Mouse (Mus musculus) left cerebral cortex, adult 18-20 months (tissue): ENCODE measurements at regions not wholly inside any gene's neighbourhood (a gene's known extent, or its start where the extent isn't known, plus 50 kb on each side); places are given as distances from the start of the nearest gene placed in this dataset.
A peak's percentile ranks its signal among the peaks of the same experiment; 100 is the strongest.

Experiments used
- DNase-seq, 2 experiments: peaks; one replicate each; pipeline ENCODE4 v3.0.0; 2021 to 2022; ENCODE audit warnings: low spot score in 2 of 2, mixed read lengths in 1 of 2

DNA sequence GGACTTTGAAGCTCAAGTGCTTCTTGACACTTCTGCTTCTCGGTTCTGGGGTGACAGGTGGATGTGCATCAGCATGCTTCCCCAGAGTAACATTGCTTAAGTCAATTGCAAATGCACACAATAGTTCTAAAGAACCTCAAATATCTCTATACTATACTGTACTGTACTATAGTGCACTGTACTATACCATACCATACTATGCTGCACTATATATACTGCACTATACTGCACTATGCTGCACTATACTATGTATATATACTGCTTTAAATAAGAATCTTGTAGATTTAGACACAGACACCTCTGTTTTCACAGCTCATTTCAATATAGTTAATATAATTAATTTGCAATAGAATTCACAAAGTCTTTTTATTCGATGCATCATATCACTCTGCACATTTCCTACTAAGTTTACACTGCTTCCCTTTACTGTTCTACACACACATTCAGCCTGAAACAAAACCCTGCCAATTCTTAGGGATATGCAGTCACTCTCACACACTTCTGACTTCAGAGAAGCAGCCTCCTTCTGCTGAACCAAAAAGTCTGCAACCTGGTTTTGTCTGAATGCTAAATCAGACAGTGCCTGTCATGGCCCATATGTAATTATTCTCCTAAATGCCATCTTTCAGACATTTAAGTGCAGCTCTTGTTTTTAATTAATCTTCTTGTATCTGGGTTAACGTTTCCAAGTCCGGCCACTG, 570.8 kb upstream of the Map3k7 start:
- no peak for DNase-seq

DNA sequence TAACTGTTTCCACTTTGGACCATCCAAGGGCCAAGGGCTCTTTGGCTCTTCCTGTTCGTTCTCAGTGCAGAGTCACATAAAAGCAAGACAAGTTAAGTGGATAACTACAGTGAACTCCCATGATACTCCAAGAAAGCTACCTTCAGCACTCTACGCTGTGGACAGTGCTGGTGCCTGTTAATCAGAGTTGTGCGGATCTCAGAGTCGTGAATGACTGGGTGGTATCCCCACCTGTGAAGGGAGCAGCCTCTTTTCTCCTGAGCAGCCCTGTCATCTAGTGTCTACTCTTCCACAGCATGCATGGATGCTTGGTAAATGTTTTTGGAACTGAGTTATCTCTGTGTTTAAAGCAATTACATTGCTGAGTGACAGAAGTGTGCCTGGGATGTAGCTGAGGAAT, 568.4 kb upstream of the Map3k7 start:
- no peak for DNase-seq

- no peak for DNase-seq
Measured at GRCm38 (mm10) chr4:31403976-31404375, 559.9 kb upstream of the Map3k7 start.

DNA sequence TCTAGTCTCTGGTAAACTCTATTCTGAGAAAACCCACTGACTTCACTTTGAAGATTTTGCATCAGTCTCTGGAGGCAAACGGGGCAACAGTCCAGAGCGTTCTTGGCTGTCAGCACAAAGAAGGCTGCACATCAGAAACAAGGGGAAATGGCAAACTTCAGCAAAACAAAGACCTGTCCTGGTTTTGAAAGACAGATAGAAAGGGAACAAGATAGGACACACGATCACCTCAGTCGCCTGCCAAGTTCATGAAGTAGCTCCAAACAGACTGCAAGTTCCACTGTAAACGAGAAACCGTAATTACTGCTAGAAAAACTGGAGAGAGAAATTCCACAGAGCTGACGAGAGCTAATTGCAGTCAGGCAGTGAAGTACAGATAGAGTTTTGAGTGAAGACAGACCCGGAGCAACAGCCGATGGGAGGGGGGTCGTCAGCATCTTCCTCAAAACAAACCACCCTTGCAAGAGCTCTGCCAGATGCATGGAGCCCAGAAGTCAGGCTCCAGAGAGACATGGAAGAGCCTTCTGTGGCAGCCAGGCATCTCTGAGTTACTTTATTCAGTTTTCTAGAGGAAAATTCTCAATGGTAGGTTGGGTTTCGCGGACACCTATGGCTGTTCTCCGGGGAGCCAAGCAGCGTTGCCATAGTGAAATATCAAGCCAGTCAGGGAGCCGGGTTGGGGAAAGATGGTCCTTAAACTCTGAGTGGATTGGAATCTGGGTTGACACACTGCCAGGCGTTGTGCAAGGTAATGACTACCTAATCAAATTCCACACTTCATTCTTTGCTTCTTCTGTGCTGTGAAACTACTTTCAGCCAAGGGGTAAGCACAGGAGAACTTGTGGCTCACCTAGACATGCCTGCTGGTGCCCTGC, 558.8 kb upstream of the Map3k7 start:
- peak in 1 of 2 experiments; percentile 11 for DNase-seq

GRCm38 (mm10) chr4:31410157-31410556, 553.7 kb upstream of the Map3k7 start:
- DNase-seq: no peak

DNA sequence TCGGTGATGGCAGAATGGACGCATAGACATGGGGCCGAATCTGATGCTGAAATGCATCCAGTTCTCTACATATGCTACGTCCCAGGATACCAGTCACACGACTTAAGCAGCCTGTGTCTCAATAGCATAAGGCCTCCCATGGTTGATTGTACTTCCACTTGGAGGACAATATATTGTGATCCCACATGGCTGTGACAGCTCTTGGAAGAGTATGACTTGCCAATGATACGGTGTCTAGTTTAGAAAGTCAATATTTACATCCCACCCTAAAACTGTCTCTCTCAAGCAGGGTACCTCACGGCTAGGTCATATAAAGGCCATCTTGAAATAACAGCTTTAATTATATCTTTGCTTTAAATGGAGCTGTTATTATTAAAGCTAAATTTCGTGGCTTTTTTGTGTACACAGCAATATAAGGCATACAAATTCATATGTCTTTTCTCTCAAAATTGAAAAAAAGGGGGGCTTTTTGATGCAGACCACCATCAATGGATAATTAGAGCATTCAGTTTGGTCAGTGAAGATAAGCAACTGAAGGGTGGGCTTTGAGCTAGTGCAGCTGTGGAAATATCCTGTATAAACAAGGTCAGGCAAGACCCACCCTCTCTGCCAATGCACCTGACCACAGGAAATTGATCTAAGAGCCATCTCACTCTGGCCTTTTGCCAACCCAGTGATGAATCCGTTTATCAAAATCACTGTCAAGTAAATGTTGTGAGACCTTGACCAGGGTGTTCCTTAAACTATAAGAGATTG, 551.9 kb upstream of the Map3k7 start:
- DNase-seq: no peak

DNA sequence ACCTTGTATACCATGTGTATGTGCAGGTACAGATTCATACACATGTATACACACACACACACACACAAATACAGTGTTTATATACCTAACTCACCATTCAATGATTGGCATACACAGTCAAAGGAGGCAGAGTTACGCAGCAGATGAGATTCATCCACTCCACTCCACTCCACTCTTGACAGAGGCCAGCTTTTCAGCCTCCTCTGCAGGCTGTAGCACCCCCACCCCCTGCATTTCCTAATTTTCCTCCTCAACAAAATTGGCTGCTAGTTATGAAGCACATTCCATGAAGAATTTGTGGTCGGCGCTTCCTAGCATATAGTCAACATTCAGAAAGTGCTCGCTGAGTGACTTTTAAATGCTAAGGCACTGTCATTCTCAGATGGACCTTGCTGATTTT, 546.7 kb upstream of the Map3k7 start:
- DNase-seq: no peak

DNA sequence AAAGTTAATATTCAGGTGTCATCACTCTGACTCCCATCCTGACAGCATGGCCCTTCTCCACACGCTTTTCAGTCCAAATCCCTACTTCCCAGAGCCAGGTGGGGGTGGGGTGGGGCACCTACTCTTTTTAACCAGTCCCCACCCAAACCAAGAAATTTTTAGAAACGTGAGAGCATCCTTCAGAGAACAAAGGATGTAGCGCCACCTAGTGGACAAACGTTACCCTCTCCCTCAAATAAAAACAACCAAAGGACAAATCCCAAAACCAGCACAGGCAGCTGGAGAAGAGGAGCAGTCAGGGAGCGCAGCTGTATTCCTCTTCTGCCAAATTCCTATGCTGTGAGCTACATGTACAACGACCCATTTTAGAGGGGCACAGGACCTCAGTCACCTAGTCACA, 544.7 kb upstream of the Map3k7 start:
- peak; percentile 48 to 68 for DNase-seq

GRCm38 (mm10) chr4:31420167-31420566, 543.7 kb upstream of the Map3k7 start:
- no peak for DNase-seq

DNA sequence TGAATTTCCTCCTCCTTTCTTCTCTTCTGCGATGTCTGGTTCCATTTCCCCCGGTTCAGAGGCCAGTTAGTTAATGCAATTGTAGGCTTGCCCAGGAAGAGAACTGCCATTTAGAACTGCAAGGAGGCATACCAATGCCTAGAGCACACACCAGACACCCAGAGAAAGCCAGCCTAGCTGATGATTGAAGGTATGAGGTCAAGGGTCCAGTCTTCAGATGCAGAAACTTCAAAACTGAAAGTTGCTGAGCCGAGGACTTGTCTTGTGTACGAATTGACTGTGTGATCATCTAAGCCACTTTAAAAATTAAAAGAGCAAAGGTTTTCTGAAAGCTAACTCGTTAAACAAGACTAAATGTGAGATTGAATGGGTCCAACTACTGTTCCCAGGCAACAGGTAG, 542.5 kb upstream of the Map3k7 start:
- no peak for DNase-seq

- no peak for DNase-seq
Measured at GRCm38 (mm10) chr4:31425135-31425534, 538.8 kb upstream of the Map3k7 start.

- DNase-seq: no peak
Measured at GRCm38 (mm10) chr4:31425716-31426115, 538.2 kb upstream of the Map3k7 start.

DNA sequence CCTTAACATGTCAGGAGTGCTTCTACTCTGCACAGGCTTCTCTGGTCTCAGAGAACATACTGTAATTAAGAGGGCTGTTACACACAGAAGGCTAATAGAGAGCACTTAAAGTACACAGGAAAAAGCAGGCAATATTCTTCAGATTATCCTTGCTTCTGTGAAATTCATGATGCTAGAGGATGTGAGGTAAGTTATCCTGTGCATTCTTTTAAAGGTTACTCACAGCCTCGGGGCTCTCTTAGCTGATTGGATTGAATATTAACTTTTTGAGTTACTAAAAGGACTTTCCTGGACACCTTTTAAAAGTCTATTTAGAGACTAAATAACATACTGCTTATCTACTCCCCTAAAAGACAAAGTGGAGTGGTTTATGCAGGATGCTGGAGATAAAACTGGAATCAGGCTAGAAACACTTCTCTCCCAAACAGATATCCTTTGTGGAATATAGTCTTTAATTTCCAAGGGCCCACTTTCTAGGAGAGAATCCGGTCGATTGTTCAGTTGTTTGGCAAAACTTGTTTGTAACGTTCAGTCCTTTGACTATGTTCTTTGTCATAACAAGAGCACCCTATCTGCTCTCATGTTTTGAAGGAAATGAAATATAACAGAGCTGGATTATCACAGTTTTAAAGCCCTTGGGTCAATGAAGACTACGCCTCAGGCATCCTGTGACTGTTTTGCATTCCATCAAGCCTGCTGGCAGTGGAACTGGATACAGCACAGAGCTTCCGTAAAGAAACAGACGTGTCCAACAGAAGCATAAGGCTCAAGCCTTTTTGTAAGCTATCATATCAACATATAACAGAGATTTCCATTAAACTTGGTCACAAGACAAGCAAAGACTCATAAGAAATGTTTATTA, 537.5 kb upstream of the Map3k7 start:
- no peak for DNase-seq

DNA sequence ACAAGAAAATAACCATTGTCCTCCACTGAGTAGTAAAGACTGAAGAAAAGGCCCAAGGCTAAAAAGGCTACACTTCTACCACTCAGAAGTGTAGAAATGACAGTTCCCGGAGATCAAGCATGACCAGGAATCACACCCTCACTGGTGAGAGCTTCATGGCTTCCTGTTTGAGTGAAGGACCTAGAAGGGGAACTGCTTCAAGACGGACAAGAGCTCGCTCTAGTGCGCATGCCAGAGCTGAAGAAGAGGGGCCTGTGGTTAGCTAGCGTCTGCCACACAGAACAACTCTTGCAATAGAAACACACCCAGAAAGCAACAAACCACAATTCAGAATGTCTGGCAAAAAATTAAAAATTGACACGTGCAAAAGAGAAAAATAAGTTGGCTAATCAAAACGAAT, 530.0 kb upstream of the Map3k7 start:
- DNase-seq: no peak

DNA sequence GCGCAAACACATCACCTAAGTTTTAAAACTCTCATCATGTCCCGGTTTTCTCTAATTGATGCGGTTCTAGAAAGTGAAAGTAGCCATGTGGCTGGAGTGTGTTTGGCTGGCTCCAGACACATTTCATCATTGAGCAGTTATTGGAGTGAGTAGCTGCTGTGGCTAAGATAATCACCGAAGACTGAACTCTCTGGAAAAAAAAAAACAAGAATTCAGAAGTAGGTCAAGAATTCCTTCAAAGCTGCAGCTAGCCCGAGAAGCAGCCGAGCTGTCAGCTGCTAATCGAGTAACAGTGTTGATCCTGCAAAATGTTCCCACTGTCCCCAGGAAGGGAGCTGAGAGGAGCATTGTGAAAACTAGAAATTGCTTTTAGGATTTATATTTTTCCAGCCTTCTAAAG, 509.0 kb upstream of the Map3k7 start:
- DNase-seq: no peak

GRCm38 (mm10) chr4:31455466-31455865, 508.4 kb upstream of the Map3k7 start:
- no peak for DNase-seq

DNA sequence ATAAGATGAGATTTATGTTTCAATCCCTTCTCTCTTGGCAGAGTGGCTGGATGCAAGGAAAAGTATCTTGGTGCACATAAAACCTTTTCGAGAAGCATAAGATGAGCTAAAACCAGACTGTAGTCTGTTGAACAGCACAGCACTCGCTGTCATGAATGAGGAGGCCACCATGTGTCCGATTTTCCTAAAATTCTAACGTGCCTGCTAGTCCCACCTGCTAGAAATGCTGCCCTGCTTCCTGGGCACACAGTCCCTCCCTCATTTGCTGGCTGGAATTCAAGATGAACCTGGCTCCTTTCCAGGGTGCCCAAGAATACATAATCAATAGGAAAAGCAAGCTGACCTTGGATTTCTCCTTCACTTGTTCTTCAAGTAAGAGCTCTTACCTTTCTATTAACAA, 501.4 kb upstream of the Map3k7 start:
- no peak for DNase-seq

DNA sequence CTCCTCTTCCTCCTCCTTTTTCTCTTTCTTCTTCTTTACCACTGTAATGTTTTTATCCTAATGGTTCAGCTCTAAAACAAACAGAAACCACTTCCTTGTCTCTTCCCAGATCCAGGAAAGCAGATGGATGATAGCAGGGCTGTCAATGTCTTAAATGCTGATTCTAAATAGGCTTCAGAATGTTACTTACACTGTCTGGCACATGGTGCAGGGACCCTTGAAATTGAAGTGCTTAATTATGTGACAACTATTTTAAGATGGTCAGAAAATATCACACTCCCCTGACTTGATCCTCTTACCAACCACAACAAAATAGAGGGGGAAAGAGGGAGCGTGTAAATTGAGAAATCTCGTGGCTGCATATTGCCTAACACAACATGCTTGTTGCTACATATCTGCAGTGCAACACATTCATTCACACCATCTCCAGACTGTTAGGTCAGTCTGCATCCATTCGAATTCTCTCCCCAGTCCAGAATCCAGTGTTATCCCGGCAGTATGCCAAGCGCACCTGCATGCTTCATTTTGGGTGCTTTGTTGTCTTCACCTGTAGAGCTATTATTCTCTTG, 500.7 kb upstream of the Map3k7 start:
- DNase-seq: no peak

DNA sequence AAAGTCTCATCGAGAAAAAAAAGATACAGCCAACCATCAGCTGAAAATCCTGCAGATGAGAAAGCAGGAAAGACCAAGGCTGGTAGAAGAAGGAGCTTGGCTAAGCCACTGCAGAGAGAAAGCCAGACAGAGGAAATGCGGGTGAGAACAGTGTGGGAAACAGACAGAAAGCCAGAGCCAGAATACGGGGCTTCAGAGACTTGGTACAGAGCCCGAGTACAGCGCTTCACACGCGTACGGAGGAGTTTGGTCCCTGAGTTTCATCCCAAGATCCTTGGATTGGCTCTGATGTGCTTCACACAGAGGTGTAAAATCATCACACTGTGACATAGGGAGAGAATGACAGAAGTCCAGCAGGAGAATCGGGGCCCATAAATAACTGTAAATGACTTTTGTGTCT, 495.6 kb upstream of the Map3k7 start:
- no peak for DNase-seq

DNA sequence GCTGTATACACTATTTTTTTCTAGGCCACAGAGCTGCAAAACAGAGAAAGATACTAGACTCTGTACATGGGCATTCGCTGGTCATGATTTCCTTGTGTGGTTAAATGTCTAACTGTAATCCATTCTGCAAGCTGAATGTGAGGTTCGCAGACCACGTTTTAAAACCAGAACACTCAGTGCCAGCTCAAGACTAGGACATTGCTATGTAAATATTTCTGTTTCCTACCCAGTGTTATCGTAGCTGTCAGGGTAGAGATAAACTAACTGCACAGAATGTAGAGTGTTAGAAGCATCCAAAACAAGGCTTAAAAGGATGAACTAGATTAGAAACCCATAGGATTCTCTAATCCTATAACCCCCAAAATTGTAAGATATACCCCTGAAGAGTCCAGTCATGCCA, 494.1 kb upstream of the Map3k7 start:
- DNase-seq: no peak

GRCm38 (mm10) chr4:31492535-31492934, 471.4 kb upstream of the Map3k7 start:
- no peak for DNase-seq
